Mouse (Mus musculus): ENCODE measurements at regions not wholly inside any gene's neighbourhood (a gene's known extent, or its start where the extent isn't known, plus 50 kb on each side); places are given as distances from the start of the nearest gene placed in this dataset.

GRCm38 (mm10) chr13:30600194-30600593, 55.0 kb upstream of the Uqcrfs1 start:
- no peak for DNase-seq (ENCODE audit: low spot score in 2 of 2)

- DNase-seq (ENCODE audit: low spot score in 2 of 2): no peak
Observed at GRCm38 (mm10) chr13:30600625-30601407, 55.7 kb upstream of the Uqcrfs1 start.

GRCm38 (mm10) chr13:30603936-30604335, 55.9 kb upstream of the Dusp22 start:
- DNase-seq (ENCODE audit: low spot score in 2 of 2): peak in 1 of 2 experiments; percentile 30

- DNase-seq (ENCODE audit: low spot score in 2 of 2): no peak
Observed at GRCm38 (mm10) chr13:30607343-30607742, 52.5 kb upstream of the Dusp22 start.

- no peak for DNase-seq (ENCODE audit: low spot score in 2 of 2)
Observed at GRCm38 (mm10) chr13:30607881-30608280, 51.9 kb upstream of the Dusp22 start.

- DNase-seq (ENCODE audit: low spot score in 2 of 2): no peak
Observed at GRCm38 (mm10) chr13:30609784-30610183, 50.0 kb upstream of the Dusp22 start.

Measured in spleen, postnatal 36 days (tissue).